Mouse (Mus musculus): ENCODE results near the gene Gstt2. TPM values are rescaled to one million over a fixed set of nuclear protein-coding genes. Genes with fewer than 3 reads are reported as not detected.

Gene Gstt2
- polyA plus RNA-seq, 1 experiment, result not detected

GRCm38 (mm10) chr10:75833456-75834080 is 3.7 kb downstream of the Gstt2 start:
- no peak overlapping the region for H3K27ac ChIP-seq (ENCODE audit: insufficient read depth, low read depth, low read length)
- H3K4me3 ChIP-seq (ENCODE audit: insufficient read depth, low read depth, low read length), result peak overlapping the region; percentile 41; the same call in 1 of the 2 replicates
- WGBS, result 31% methylated on average over 21 of the region's 21 CpGs
- no peak for TF ChIP-seq CTCF (IDR thresholded peaks at IDR 0.05; ENCODE audit: insufficient read depth, low read depth, low read length)
- H3K4me1 ChIP-seq (ENCODE audit: control insufficient read depth, insufficient read depth, low read length), result peaks cover 19% of the 10 kb centered on the region

DNA sequence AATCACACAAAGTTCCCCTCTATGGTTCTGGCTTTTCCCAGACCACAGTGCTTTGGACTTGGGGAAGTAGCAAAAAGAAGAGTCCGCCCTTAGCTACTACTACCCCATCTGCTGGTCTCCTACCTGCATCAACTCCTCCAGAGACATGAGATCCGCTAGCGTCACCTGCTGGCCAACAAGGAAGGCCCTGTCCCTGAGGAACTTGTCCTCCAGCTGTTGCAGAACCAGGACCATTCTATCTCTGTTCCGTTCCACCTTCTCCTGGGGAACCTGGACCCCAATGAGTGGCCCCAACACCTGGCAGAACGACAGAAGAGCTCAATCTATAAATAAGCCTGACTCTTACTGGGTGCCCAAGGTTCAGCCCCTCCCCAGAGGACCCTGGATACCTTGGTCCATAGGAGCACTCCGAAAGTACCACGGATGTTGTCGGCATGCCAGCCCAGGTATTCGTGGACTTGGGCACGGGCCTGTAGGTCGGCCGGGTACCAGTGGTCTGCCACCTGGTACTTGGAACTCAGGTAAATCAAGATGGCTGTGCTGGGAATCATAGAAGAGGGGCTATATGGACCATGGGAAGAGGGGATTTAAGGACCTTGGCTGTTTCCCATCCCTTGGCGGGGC is 4.8 kb downstream of the Gstt2 start:
- Histone ChIP-seq H3K27ac (ENCODE audit: insufficient read depth, low read depth, low read length) (no peak overlapping the region), H3K4me3 (ENCODE audit: insufficient read depth, low read depth, low read length) (no peak overlapping the region), H3K4me1 (ENCODE audit: control insufficient read depth, insufficient read depth, low read length) (peaks cover 17% of the 10 kb centered on the region)
- TF ChIP-seq CTCF (IDR thresholded peaks at IDR 0.05; ENCODE audit: insufficient read depth, low read depth, low read length) (peak; percentile 28; the same call in 1 of the 2 replicates), POLR2A (IDR thresholded peaks at IDR 0.05; ENCODE audit: insufficient read depth, low read depth, low read length) (no peak)
- WGBS, result 73% methylated on average over 13 of the region's 13 CpGs

DNA sequence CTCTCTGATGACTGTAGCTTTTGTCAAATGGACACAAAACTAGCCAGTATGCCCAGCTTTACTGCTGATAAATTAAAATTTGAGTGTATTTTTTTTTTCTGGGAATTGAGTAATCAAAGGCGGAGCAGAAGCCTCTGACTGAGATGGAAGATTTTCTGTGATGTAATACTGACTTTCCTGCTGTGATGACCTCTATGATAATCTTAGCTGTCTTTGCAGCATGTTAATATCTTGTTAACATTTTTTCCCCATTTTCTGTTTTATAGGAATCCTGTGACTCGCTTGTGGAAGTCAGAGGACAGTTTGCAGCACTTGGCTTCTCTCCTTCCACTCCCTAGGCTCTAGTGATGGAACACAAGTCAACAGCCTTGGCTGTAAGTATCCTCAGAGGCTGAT is 7.0 kb downstream of the Gstt2 start:
- TF ChIP-seq CTCF (IDR thresholded peaks at IDR 0.05; ENCODE audit: insufficient read depth, low read depth, low read length) (no peak), POLR2A (IDR thresholded peaks at IDR 0.05; ENCODE audit: insufficient read depth, low read depth, low read length) (no peak)
- WGBS, result 94% methylated on average over 2 of the region's 2 CpGs
- Histone ChIP-seq H3K4me3 (ENCODE audit: insufficient read depth, low read depth, low read length) (no peak overlapping the region), H3K4me1 (ENCODE audit: control insufficient read depth, insufficient read depth, low read length) (peaks cover 18% of the 10 kb centered on the region), H3K27ac (ENCODE audit: insufficient read depth, low read depth, low read length) (no peak overlapping the region)

DNA sequence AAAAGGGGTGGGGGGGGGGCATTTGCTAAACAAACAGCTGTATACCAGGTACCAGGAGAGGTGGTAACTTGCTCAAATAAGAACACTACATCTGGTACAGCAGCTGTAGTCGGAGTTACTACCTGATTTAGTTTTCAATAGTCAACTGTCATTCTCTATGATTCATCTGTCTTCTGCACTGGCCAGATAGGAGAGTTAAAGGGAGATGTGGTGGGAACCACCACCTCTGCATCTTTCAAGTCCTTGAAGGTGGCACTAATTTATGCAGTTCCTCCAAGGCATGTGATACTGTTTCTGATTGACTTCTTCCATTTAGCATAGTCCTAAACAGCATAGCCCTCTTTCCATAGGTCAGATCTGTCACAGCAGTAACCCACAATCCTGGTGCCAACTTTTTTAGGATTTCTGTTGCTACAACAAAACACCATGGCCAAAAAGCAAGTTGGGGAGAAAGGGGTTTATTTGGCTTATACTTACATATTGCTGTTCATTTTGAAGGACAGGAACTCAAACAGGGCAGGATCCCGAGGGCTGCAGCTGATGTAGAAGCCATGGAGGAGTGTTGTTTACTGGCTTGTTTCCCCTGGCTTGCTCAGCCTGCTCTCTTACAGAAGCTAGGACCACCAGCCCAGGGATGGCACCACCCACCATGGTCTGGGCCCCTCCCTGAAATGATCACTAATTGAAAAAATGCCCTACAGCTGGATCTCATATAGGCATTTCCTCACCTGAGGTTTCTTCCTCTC is 7.5 kb downstream of the Gstt2 start:
- WGBS, result 80% methylated on average over 2 of the region's 2 CpGs
- H3K4me1 ChIP-seq (ENCODE audit: control insufficient read depth, insufficient read depth, low read length), result peaks cover 16% of the 10 kb centered on the region
- no peak overlapping the region for H3K4me3 ChIP-seq (ENCODE audit: insufficient read depth, low read depth, low read length)
- TF ChIP-seq CTCF (IDR thresholded peaks at IDR 0.05; ENCODE audit: insufficient read depth, low read depth, low read length) (no peak), POLR2A (IDR thresholded peaks at IDR 0.05; ENCODE audit: insufficient read depth, low read depth, low read length) (no peak)
- no peak overlapping the region for H3K27ac ChIP-seq (ENCODE audit: insufficient read depth, low read depth, low read length)

- H3K4me1 ChIP-seq (ENCODE audit: control insufficient read depth, insufficient read depth, low read length), result peaks cover 9% of the 10 kb centered on the region; the same call in 1 of the 2 replicates
- no peak overlapping the region for H3K4me3 ChIP-seq (ENCODE audit: insufficient read depth, low read depth, low read length)
- TF ChIP-seq POLR2A (IDR thresholded peaks at IDR 0.05; ENCODE audit: insufficient read depth, low read depth, low read length), result no peak
- no peak for TF ChIP-seq CTCF (IDR thresholded peaks at IDR 0.05; ENCODE audit: insufficient read depth, low read depth, low read length)
- H3K27ac ChIP-seq (ENCODE audit: insufficient read depth, low read depth, low read length), result no peak overlapping the region
Measured at GRCm38 (mm10) chr10:75828500-75828931, 8.7 kb downstream of the Gstt2 start.

GRCm38 (mm10) chr10:75827668-75828360 is 9.4 kb downstream of the Gstt2 start:
- TF ChIP-seq POLR2A (IDR thresholded peaks at IDR 0.05; ENCODE audit: insufficient read depth, low read depth, low read length) (no peak), CTCF (IDR thresholded peaks at IDR 0.05; ENCODE audit: insufficient read depth, low read depth, low read length) (no peak)
- peaks cover 9% of the 10 kb centered on the region; the same call in 1 of the 2 replicates for H3K4me1 ChIP-seq (ENCODE audit: control insufficient read depth, insufficient read depth, low read length)
- 81% methylated on average over 4 of the region's 4 CpGs for WGBS
- no peak overlapping the region for H3K27ac ChIP-seq (ENCODE audit: insufficient read depth, low read depth, low read length)
- no peak overlapping the region for H3K4me3 ChIP-seq (ENCODE audit: insufficient read depth, low read depth, low read length)

DNA sequence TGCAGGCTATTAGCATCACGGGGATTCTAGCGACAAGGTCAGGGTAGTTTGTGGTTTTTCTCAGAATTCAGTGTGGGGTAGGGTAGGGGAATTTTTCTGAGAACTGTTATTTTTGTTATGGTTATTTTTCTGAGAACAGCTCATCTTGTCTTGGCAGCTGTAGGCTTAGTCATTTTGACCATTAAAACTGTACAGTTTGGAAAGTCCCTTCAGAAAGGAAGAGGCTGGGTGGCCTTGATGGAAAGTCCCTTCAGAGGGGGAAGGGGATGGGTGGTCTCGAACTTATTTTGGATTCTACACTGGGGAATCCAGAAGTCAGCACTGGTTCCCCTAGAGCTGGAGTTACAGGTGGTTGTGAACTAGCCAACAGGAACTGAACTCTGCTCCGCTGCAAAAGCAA is 12.7 kb downstream of the Gstt2 start:
- no peak for TF ChIP-seq POLR2A (IDR thresholded peaks at IDR 0.05; ENCODE audit: insufficient read depth, low read depth, low read length)
- TF ChIP-seq CTCF (IDR thresholded peaks at IDR 0.05; ENCODE audit: insufficient read depth, low read depth, low read length), result no peak
- Histone ChIP-seq H3K27ac (ENCODE audit: insufficient read depth, low read depth, low read length) (no peak overlapping the region), H3K4me1 (ENCODE audit: control insufficient read depth, insufficient read depth, low read length) (peaks cover 6% of the 10 kb centered on the region; the same call in 1 of the 2 replicates), H3K4me3 (ENCODE audit: insufficient read depth, low read depth, low read length) (no peak overlapping the region)
- WGBS, result 90% methylated on average over 4 of the region's 4 CpGs

- TF ChIP-seq POLR2A (IDR thresholded peaks at IDR 0.05; ENCODE audit: insufficient read depth, low read depth, low read length) (no peak), CTCF (IDR thresholded peaks at IDR 0.05; ENCODE audit: insufficient read depth, low read depth, low read length) (no peak)
- 93% methylated on average over 1 of the region's 1 CpGs for WGBS
- Histone ChIP-seq H3K4me3 (ENCODE audit: insufficient read depth, low read depth, low read length) (no peak overlapping the region), H3K4me1 (ENCODE audit: control insufficient read depth, insufficient read depth, low read length) (peaks cover 6% of the 10 kb centered on the region; the same call in 1 of the 2 replicates), H3K27ac (ENCODE audit: insufficient read depth, low read depth, low read length) (no peak overlapping the region)
Measured at GRCm38 (mm10) chr10:75823782-75824181, 13.4 kb downstream of the Gstt2 start.
